Mouse (Mus musculus) adrenal gland, postnatal 14 days (tissue): ENCODE data around the gene Lrrc1. TPM values are rescaled to one million over a fixed set of nuclear protein-coding genes. Genes with fewer than 3 reads are reported as not detected.

Experiments
- DNase-seq: peaks from one replicate; pipeline ENCODE4 v3.0.0; 2021; ENCODE audit warnings: mixed read lengths
- total RNA-seq: library from RNA; stranded (reverse); gene quantifications from 2 replicates; pipeline ENCODE4 v1.2.3, GENCODE M21; 2021

Lrrc1 gene
- total RNA-seq, 1 experiment from 2014 or later, result 11.3 TPM

DNA sequence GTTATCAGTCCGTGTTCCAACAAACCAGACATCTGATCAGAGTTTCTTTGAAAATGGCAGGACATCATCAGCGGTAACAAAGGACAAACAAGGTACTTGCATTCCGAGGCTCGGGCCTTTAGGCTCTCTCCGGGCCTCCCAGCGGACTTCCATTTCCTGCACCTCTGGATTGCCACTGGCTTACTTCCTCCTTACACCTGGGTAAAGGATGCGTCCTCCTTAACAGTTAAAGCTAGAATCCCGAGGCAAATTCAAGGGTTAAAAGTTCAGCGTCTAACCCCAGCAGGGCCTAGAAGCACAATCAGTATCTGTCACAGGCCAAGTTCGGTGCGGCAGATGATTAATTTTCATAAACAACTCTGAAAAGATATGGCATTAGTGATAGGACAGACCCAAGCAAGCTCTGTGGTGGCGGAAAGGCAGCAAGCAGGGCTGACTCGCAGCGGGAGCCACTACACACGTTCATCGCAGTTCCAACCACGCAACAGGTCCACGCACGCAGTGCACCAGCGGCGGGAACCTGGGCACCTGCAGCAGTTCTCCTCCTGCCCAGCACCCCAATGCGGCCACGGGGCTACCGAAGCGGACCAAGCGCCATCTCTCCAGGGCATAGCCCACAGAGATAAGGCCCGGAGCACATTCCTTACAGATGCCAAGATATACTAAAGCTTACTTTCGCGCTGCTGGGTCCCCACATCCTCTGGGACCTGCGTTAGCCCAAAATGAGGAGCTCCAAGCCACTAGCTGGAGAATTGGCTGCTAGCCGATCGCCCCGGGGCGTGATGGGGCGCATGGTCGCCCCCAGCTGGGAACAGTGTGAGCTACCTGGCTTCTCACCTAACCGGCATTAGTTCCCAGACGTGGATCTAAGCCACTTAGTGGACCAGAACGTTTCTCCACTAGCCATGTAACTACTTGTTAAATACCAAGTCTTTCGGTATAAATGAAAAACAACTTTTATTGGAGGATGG lies 1.0 kb downstream of the Lrrc1 start:
- DNase-seq, result peak; percentile 59

DNA sequence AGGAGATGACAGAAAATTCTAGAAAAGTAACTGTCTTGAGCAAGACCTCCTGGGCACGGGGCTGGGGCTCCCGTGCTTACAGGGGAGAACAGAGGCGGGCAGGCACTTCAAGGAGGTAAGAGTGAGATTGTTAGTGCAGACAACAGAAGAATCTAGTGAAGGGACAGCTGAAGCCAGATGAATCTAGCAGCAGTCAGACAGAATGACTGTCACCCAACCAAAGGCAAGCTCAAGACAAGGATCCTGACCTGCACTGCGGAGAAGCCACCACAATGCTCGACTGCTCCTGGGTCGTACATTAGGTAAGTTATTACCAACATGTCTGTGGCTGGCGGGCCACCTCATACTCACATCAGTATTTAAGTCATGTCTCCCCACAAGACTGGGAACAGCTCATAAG lies 3.1 kb downstream of the Lrrc1 start:
- no peak for DNase-seq

DNA sequence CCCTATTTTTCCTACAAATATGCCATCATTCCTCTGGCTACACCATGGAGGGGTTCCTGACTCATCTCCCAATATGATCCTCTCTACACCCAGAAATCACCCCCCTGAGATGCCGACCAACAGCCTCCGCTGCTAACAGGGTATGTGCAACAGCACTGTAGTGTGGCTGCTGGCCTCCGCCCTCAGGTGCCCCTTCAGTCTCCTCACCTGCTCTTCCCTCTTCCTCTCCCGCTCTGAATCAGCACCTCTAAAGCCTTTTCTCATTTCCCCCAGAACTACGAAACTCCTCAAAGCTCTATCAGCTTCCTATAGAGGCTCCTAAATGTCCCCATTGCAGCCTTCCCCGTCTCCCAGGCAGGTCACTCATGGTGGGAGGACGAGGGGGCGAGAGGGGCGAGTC lies 5.4 kb downstream of the Lrrc1 start:
- DNase-seq, result no peak

DNA sequence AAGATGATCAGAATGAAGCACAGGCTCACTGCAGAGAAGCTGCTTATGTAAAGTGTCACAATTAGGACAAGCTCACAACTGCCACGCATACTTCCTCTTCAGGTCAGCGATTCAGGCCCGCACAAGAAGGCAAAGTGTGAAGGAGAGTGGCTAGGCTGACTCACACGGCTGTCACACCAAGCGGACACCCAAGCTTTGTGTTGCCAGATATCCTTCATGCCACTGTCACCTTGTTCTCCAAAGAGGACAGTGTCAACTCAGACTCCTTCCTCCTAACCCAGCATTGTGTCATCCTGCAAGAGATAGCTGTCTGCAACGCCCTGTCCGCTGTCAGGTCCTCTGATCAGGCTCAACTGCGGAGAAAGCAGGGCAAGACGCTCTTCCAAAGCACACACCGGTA lies 7.3 kb downstream of the Lrrc1 start:
- no peak for DNase-seq

DNA sequence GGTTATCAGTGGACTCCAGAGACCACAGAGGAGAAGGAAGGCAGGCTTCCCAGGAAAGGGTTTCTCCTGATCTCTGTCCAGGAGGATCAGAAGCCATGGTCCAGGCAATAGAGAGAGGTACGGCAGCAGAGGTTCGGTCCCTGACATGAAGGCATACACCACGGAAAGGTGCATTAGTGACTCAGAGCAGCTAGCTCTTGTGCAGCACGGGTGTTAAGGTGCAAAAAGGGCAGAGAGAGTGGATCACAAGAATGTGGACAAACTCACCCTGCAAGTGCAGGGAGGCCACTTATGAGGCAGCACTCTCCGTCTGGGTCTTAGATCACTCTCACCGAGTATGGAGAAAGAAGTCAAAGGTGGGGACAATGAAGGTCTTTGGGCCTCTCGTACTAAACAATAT lies 7.8 kb downstream of the Lrrc1 start:
- DNase-seq, result no peak

DNA sequence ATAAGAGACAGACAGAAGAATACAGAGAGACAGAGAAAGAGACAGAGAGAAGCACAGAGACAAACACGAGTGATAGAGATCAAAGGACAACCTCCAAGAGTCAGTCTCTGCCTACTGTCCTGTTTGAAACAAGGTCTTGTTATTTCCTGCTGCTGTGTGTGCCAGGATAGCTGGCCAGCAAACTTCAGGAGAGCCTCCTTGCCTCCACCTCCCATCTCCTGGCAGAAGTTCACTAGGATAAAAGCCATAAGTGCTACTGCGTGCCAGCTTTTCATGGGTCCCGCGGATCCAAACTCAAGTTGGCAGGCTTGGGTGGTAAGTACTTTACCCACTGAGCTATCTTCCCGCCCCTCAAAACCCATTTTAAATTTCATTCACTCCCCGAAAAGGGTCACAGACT lies 8.4 kb downstream of the Lrrc1 start:
- no peak for DNase-seq

DNA sequence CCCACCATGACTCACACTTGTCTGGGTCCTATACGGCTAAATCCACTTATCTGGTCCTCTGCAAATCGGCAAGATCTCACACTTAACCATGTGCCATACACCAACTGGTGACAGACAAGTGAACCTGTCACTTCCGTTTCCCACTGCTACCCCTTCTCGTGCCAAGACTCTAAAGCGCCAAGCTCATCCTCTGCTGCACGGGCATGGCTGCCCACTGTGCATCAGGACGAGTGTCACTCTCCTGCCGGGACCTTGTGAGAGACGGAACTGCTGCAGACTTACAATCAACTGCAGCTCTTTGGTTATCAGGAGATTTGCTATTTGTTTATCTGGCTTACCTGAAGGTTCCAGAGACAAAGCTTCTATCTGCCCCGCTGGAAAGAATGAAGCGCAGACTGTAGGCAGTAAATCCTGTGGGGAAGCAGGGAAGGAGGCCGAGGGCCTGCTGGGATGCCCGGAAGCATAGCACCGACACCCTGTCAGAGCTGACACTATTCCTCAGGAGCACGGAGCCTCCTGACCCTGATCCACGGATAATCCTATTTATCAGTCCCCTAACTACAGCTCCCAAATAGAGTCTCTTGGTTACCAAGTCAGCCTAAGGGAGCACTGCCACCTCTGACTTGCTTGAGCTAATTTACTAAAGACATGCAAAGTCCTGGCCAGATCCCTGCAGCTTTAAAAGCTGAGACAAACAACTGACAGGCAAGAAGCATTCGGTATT lies 9.5 kb downstream of the Lrrc1 start:
- no peak for DNase-seq

DNA sequence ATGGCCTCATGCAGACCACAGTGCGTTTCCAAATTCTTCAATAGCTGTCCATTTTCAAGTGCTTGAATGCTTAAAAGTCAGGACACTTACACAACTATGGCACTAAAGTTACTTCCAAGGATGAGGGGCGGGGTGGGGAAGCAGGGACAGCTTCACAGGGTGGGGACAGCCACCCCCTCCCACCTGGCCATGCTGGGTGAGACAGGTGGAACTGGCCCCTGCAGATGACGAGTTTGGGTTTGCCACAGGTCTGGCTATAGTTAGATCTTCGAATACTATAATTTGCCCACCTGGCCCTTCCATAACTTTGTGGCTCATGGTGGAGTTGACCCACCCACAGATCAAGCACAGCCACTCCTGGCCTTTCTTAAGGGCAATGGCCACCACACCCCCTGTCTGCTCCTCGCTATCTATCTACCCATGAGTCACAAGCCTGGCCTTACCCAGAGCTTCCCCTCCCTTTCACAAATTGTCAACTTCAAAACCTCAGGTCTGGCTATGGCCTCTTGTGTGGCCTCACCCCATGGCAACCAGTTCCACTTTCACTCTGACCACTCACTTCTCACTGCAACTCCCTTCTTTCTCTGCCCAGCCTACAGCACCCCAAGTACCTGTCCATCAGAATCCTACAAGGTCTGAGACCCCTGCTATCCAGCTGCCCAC lies 16.2 kb downstream of the Lrrc1 start:
- peak; percentile 47 for DNase-seq

DNA sequence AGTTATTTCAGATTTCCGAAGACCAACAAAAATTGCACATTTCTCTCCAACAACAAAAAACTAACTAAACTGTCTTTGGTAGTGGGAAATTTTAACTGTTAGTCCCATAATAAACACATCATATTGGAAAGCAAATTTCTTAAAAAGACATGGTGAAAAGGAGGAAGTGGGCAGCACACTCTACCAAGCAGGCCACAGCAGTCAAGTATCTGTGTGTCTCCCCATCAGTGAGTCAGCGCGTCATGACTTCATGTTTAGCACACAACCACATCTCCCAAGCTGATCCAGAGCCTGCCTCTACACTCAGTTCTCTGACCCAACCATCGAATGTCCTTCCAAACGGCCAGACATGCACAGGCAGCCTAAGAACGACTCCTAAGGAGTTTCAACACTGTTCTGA lies 17.5 kb downstream of the Lrrc1 start:
- no peak for DNase-seq

DNA sequence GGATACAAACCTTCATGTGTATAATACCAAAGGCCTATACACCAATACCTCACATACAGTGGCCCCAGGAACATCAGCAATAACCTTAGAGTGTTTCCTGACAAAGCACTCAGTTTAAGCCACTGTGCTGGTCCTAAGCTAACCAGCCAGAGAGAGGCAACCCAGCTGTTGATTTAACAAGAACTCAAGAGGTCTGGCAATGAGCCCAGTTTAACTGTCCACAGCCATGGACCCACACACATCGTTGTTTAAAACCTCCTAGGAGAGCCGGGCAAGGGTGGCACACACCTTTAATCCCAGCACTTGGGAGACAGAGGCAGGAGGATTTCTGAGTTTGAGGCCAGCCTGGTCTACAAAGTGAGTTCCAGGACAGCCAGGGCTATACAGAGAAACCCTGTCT lies 18.0 kb downstream of the Lrrc1 start:
- no peak for DNase-seq

DNA sequence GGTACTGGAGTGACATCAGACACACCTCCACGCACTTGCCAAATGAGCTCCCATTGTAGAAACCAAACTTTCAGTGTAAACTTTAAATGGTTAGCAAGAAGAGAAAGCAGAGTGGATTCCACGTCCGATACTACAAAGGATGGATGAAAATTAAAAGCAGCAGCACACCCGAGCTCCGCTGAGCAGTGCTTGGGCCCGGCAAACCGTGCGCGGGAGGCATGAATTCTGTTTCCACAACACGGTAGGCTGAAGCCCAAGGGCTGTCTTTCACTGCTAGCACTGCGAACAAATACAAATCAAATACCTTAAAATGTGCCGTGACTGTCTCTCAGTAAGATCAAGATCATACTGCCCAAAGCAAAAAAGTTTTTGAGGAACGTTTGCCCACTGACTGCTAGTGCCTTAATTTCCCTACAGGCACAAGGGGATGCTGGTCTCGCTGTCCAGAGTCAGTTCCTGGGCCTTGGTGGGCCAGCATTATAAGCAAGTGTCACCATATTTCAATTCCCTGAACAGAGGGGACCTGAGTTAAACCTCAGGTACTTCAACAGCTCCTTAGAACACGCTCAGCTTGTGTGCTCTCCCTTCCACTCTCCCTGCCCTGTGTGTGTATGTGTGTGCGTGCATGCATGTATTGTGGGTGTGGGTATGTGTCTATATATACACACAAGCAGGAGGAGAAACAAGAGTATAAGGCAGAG lies 18.9 kb downstream of the Lrrc1 start:
- no peak for DNase-seq

DNA sequence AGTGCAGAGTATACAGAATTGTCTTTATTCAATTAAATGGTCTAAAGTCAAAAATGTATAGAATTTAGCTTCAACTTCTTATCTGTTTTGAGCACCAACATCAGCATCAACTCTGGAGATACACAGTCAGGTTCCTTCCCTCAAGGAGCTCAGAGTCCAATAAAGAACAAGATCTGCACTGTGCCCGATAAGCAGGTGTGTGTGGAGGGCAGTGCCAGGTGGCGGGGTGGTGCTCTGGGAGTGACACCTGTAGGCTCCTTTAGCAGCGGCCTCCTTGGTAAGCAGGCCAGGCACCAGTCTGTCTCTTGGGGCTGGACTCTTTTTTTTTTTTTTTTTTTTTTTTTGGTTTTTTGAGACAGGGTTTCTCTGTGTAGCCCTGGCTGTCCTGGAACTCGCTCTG lies 20.9 kb downstream of the Lrrc1 start:
- no peak for DNase-seq

DNA sequence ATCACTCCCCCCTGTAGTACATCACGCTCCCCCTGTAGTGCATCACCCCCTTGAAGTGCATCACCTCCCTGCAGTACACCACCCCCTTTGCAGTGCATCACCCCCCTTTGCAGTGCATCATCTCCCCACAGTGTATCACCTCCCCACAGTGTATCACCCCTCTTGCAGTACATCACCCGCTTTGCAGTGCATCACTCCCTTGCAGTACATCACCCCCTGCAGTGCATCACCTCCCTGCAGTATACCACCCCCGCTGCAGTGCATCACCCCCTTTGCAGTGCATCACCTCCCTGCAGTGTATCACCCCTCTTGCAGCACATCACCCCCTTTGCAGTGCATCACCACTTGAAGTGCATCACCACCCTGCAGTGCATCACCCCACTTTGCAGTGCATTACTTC lies 22.2 kb downstream of the Lrrc1 start:
- DNase-seq, result no peak

DNA sequence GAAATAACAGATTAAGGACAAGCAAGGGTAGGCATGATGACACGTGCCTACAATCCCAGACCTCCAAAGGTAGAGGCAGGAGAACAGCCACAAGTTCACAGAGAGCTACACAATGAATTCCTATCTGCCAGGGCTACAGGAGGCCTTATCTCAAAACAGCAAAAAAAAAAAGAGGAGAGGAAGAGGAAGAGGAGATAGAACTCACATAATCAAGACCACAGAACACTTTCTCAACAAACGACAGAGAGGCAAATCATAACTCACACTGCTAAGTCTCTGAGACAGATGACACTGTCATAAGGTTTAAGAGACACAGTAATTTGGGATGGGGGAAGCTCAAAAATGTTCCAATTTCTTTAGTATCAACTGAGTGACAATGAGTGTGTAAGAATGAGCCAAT lies 25.5 kb downstream of the Lrrc1 start:
- no peak for DNase-seq

DNA sequence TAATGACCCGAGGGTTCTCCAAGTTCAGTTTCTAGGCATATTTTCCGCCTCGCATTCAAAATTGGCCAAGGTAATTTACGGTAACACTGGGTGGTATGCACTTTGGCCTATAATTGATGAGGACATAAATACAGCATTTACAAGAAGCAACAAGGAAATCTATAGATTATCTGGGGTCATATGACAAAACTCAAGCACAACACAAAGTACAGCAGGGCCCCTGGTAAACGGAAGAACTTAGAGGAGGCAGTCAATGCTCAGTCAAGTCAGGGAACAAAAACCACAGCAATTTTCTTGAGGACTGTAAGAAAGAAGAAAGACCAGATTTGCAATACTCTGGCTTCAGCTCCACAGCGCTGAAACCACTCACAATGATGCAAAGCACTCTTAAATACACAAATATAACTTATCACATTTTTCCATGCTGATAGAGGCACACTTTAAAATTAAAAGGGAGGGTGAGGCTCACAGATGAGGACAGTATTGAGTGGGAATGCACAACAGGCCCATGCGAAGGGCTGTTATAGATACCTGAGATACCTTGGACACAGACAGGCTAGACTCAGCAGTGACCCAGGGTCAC lies 27.8 kb downstream of the Lrrc1 start:
- no peak for DNase-seq

DNA sequence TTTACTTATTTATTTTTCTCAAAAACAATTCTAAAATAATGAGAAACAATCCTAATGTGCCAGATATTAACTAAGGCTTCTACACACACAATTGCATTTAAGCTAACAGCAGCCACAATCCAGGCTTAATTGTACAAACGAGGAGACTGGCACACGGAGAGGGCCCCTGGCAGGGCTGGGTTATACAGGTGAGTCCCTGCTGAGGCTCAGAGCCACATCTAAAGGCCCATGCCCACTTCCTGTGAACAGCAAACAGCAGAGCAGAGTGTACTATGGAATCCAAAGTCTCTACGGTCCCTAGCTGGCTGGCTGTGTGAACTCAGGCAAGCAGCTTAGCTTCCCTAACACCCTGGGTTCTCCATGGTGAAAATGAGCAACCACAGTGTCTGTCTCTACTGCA lies 30.8 kb downstream of the Lrrc1 start:
- DNase-seq, result no peak

DNA sequence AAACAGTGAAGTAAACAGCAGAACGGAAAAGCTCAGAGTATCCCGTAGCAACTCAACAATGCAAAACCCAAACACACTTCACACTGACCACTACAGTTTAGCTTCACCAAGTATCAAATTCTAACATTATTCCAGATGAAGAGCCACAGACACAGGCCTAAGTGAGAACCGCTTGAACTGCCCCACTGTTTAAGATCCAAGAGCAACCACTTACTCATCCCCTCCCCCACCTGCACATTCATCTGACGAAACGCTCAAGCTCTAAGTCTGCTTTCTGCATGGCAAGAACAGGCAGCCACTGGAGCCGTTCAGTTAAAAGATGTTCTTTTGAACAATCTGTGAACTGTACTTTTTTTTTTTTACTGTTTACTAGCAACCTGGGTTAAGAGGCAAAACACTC lies 32.5 kb downstream of the Lrrc1 start:
- no peak for DNase-seq

DNA sequence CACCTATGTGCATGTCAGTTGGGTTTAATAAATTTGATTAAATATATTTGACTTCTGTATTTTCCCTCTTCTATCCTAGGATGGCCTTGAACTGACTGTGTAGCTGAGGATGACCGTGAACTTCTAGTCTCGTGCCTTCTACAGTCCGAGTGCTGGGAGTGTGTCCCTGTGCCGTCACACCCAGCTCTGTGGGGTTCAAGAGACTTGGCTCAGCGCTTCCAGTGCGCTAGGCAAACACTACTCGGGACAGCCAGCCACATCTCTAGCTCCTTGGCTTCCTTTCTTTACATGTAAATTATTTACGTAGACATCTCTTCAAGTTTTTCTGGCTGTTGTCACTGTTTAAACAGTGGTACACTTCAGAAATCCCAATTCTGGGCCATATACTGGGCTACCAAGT lies 34.1 kb downstream of the Lrrc1 start:
- DNase-seq, result no peak

DNA sequence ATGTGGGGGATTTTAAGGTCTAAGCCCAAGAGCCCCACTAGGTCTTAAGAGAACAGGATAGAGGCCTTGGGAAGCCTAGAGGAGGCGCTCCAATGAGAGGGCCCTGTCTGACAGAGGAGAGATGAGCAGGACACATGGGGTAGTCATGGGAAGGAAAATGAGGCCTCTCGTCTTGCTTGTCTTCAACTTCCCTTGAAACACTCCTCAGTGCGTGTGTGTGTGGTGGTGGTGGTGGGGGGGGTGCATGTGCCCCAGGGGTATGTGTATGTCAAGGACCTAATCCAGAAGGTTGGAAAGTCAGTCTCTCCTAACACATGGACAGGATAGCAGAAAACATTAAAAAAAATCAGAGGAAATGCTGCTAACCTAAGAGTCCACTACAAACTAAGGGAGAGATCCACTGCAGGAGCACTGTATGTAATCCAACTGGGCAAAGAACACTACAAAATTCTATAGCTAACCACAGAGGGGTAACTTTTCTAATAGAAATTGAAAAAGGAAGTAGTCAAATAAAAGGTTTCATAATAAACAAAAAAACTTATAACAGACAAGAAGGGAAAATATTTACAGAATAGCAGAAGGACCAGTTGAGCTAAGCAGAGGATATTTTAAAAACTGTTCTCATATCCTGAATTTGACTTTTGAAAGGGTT lies 36.8 kb downstream of the Lrrc1 start:
- DNase-seq, result no peak

DNA sequence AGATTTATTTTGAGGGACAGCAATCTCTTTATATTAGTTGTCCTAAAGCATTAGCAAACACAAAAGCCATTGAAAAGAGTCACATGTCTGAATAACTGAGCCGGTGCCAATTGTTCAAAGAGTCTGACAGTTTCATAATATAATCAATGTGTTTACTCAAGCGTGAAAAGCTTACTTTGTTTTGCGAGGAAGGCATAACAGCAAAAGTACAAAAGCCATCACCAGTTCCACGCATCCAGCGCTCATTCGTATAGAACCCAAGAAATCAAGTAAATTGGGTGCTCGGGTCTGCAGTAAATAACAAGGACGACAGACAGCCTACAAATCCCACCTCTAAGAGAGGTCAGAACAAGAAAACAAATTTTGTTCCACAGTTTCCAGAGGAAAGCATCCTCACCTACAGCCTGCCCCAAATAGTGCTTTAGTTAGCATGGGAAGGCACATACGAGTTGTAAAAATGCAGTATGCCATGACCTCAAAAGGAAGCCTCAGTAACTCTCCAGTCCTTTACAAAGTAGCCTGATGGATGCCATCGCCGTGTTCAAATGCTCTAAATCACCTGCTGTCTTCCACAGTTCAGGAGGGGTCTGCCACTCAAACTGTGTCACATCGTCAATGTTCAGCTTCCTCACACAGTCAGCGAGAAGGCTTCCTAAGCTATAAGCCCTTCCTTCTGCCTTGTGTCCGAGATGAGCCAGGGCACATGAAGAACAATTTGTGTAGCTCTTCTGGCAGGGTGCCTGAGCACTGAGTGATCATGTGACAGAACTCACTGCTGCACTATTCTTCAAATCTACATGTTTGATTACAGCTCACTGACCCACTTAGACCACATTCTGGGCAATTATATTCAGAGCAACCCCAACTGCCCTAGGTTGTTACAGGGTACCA lies 41.9 kb downstream of the Lrrc1 start:
- DNase-seq, result peak; percentile 61

DNA sequence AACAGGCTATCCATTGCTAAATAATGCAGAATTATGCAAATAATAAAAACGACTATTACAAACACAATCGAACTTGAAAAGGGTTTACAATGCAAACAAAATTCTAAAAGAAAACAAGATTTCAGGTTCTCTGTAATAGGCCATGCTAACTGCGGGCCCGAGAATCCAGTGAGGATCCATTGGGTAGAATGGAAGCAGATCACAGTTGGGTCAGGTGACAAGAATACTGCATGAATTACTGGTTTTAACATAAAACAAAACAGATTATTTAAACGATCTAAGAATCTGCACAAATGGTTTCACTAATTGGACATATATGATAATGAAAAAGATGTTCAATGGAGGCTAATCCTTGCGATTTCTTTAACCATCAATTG lies 42.5 kb downstream of the Lrrc1 start:
- DNase-seq, result no peak
